Mouse (Mus musculus) 416B (cell line): ENCODE results near the gene Slc1a2.

Source experiments
- DNase-seq: peaks from one replicate; pipeline ENCODE4 v3.0.0; 2011; ENCODE audit warnings: low read depth

The Slc1a2 gene

DNA sequence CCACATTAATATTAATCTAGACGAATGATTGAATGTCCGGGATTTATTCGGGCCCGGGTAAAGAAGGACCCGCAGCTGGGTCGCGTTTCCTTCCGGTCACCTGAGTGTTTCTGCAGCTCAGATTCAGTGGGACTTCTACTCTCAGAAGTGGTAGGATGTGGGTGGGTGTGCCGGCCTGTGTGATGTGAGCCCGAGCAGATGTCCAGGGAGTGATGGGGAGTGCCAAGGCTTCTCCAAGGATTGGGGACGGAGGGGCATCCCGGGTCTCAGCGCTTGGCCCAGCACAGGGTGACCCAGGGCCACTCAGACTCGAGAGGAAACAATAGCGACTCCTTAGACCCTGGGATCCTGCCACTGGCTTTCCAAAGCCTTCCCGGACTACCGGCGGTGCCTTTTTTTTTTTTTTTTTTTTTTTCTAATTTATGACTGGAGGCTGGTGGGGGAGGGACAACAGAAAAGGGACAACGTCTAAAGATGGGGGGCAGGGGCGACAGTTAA lies at the start of gene Slc1a2:
Gene Slc1a2, plus strand, starts transcription at position 497 of the 498 bp plus-strand sequence.
- DNase-seq: no peak

DNA sequence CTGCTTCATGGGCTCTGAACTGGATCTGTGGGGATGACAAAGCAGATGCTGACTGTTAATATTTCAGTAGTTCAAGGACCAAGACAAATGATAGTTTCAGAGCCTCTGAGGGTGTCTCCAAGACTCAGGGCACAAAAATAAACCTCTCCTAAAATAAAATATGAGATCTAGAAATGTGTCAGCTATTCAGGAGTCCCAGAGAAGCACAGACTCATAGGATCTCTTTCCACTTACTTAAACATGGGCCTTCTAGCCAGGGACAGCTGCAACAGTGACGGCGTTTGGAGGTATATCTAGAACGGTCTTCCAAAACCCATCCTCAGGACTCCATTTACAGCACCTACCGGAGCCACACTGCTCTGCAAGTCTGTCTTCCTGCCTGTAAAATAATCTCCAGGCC lies 48.0 kb upstream of the Slc1a2 start:
- DNase-seq: no peak

DNA sequence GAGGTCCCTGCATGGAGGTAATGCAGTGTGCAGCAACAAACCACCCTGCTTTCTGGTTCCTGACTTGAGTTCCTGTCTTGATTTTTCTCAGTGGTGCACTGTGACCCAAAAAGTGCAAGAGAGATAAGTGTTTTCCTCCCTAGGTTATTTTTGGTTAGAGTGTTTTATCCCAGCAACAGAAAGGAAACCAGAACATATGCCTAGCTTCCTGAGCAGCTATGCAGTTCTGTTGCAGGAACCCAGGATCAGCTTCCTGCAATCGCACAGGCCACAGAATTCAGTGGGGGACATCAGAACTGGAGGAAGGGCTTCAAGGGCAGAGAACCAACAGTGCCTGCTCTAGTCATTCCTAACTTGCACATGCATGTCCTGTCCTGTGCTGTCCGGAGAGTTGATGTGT lies 41.8 kb upstream of the Slc1a2 start:
- DNase-seq: peak; percentile 53

DNA sequence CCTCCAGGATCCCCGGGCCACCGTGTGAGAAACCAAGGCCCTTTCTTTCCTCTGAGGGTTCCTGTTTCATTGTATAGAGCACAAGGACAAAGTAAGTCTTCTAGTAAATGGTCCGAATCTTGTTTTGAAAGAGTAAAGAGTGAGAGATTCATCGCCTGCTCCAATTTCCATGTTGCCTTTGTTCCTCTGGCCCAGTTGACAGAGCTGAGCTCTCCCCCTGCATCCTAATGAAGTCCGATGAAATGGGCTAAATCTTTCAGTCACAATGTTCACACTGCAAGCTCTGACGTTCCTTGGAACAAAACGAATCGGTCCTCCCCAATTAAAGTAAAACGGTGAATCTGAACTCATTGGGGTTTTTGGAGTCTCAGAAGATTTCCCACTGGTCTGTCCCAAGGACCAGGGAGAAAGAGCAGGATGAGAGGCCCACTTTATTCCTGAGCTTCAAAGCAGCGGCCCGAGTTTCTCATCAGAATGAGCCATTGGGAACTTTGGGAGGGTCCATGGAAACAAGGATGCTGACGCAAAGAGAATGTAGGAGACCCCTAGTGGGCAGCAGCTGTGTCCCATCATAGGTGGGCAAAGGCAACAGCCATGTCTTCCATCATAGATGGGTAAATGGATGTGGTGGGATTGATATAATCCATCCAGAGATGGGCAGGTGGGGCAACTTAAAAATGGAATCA lies 37.6 kb upstream of the Slc1a2 start:
- no peak for DNase-seq

DNA sequence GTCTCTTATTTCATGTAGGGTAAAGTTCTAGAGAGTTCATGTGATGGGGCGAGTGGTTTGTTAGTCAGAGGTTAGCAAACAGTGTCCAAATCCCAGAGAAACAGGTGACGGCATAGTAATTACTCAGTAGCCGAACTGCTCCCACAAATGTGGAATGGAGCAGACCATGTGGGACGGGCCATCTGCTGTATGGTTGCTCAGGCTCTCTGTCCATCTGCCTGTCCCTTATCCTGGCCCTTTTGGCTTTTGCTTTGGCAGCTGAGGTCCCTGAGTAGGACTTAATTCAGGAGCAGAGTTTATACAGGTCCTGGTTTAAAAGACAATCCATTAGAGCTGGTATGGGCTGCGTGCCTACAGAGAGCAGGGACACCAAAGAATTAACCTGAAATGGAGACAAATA lies 36.3 kb upstream of the Slc1a2 start:
- no peak for DNase-seq

DNA sequence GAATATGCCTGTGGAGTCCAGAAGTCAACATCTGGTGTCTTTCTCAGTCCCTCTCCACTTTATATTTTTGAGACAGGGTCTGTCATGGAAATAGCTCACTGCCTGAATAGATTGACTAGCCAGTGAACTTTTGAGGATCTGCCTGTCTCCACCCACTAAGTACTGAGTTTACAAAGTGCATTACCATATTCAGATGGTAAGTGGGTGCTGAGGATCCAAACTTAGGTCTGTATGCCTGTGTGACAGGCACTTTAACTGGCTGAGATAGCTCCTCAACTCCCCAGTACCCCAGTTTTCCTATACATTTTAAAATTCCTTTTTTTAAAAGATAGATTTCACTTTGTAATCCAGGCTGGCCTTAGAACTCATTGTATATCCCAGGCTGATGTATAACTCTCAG lies 35.5 kb upstream of the Slc1a2 start:
- no peak for DNase-seq

DNA sequence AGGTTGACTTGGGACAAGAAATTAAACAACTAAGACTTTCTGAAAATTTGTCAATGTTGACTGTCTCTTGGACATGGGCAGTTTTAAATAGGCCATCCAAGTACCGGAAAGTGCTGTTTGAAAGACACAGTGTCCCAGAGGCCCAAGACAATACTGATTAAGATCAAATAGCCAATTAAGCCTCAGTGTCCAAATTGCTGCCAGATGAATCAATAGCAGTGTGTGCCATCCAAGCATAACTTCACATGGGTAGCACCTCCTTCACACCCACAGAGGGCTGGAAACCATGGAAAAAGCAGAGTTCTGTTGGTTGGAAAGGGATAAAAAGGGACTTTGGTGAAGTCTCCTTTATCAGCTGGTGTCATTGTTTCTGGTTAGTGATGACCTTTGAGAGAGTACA lies 33.9 kb upstream of the Slc1a2 start:
- DNase-seq: no peak

DNA sequence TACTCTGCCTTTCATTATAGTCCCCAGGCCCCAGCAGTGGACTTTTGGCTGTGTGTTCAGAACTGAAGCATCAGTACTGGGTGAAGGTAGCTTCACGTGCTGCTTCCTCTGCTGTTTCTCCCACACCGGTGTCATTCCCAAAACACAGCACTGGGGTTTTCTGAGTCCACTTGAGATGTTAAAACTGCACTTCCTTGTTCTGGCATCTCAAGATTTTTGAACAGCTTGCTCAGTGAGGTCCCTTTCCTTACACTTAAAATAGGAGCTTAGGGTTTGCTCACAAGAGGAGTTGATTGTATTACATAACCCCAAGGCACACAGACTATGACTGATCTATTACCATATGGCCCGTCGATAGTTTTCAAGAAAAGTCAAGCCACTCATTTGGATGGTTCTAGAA lies 26.1 kb upstream of the Slc1a2 start:
- DNase-seq: no peak

DNA sequence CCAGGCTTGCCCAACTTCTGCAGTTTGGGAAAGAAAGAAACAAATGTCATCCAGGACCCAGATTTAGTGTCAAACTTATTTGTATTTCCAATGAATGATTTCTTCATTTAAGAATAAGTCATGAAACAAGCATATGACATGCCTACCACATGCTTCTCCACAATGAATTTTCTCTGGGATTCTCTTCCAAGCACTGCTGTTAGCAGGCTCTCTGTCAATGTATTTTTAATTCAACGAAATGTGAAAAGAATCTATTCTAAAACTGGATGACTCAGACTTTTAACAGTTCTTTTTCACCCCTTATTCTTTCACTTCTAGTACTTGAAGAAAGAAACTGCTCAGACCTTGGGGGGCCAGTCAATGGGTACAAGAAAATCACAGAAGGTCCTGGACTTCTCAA lies 24.4 kb upstream of the Slc1a2 start:
- DNase-seq: no peak

DNA sequence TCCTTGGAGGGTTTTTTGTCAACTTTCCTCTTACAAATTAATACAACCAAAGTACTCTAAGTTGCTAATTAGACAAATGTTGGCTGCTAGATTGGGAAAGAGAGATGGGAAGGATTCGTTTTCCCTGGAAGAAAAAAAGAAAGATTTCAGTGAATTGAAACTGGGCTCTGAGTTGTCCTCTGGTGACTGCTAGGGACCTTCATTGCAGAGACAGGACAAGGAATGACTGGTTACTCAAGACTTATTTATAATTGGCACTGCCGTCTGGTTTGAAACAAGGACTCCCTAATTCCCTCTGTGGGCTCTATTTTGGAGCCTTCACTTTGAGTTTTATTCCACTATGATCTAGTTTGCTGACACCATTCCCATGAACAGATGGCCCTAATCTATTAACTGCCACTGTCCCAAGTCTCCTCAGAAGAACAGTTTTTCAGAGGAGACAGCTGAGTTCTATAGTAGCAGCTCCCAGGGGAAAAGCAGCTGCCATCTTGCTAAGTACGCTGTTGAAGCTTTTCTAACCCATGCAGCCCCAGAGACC lies 22.9 kb upstream of the Slc1a2 start:
- DNase-seq: no peak

DNA sequence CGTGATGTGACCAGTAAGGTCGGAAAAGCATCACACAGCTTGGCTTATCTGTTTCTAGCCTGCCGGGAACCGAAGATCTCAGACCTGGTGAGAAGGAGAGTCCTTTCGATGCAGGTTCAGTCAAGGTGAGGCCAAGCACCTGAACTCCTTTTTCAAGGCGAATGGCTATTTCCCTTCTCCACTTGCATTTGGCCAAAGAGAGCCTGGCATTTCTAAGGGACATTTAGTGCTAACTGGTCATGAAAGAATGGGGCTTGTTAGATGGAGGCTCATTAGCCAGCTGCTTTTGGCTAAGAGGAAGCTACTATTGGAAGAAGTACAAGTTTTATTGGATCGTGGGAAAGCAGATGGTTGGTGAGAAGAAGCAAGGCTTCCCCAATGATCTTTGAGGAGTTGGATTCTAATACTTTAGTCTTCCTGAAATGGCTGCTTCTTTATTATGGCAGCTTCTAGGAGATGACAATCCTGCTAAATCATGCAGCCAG lies 22.3 kb upstream of the Slc1a2 start:
- no peak for DNase-seq

DNA sequence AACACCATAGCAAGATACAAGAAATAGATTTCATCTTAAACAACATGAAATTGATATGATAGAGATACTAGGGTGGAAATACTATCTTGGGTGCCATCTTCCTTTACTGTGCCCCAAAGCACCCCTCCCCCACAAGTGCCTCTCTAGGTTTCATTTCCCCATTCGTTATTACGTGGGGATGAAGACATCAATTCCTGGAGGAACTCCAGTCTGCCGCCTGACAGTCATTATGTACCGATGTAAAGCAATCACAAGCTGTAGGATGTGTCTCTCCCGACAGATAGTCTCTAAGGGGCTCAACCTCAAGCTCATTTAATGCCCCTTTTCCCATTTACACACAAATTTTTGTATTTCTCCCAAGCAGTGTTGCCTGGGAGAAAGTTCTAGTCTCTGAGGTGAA lies 20.3 kb upstream of the Slc1a2 start:
- no peak for DNase-seq

DNA sequence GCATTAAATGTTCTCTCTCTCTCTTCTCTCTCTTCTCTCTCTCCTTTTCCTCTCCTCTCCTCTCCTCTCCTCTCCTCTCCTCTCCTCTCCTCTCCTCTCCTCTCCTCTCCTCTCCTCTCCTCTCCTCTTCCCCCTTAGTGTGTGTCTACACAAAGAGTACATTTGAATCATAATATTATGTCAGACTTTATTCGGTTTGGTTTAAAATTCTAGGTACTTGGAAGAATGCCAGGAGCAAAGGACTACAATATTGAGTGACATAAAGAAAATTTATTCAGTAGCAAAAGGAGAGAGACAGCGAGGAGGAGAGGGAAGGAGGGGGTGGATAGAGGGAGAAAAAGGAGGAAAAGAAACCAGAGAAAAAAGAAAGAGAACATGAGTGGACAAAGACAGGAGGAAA lies 19.8 kb upstream of the Slc1a2 start:
- no peak for DNase-seq

DNA sequence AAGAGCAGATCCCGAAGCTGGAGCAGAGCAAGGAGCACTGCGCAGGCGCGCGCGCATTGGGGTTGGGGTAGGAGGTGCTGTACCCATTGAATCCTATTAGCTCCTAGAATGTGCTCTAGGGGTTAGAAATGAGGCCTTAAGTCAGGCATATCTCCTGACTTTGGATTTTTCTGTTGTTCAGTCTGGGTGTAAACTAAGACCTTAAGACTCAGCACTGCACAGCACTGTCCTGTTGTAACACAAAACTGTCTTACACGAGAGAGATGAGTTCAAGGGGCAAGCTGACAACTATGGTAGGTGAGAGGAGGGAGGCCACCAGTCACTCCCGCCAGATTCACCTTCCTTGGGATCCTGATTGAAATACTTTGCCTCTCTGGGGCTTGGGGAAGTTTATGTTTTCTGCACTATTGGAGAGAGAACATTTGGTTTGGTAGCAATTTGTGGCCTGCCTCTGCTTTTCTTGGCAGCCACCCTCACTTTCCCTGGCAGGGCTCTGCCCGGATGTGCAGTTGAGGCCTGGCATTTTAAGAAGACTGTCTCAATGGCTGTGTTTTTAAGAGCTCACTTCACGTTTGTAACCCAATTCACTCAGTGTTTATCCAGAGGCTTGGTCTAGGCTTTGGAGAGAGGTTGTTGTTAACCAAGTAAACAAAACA lies 9.5 kb upstream of the Slc1a2 start:
- DNase-seq: no peak

DNA sequence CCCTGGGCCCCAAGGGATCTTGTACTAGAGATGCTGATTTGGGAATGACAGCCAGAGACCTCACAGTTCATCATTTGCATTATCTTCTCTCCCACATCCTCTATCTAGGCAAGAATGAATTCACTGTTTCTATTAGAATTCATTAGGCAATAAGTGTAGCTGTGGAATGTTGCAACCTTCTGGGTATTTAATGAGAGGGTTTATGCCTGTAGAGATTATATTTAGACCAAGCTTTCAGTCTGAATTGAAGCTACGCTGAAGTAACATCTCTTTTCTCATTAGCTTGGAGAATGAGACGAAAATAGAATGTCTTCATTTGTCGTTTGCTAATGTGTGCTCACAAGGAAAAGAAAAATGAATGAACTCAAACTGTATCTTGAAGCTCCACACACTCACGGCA lies 8.1 kb upstream of the Slc1a2 start:
- DNase-seq: no peak

DNA sequence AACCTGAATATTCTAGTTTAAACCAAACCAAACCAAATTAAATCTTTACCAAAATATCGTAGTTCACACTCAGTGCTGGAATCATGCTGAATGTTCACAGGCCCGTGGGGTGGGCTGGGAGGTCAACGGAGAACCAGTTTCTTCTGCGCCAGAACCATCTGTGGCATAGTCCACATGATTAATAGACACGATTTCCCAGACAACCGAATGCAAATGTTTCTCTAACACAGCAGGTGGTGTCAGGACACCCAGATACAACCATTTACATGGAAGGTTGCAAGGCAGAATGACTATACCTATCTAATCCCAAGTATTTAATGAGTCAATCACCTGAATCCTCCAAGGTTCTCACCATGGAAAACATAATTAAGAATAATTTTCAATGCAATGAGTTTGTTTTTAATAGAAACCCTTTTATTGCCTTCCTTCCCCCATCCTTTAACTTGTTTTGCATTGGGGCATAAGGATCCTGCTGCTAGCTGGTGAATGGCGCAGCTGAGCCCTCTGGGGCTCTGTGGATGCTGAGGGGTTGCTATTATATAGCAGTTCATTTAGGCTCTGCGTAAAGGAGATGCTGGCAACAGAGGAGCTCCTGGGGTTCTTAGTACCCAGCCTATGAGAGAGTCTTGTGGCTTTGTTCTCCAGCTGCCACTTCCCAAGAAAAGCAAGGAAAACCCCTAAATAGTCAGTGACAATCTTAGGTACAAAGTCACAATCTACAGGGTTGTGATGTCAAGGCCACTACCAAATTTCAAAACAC lies 2.3 kb upstream of the Slc1a2 start:
- no peak for DNase-seq

DNA sequence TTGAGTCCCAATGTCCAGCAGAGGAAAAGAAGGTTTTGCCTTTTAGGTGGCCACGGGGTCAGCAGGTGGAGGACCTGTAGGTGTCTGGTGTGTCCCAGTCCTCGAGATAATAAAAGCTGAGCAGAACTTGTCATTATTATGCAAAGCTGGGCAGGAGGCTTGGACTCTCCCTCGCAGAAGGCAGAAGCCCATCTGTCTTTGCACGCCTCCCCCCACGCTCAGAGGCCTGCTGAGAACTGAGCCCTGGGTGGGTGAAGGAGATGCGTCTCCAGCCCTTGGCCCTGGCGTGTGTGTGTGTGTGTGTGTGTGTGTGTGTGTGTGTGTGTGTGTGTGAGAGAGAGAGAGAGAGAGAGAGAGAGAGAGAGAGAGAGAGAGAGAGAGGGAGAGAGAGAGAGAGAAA lies 733 bp upstream of the Slc1a2 start:
- DNase-seq: no peak

DNA sequence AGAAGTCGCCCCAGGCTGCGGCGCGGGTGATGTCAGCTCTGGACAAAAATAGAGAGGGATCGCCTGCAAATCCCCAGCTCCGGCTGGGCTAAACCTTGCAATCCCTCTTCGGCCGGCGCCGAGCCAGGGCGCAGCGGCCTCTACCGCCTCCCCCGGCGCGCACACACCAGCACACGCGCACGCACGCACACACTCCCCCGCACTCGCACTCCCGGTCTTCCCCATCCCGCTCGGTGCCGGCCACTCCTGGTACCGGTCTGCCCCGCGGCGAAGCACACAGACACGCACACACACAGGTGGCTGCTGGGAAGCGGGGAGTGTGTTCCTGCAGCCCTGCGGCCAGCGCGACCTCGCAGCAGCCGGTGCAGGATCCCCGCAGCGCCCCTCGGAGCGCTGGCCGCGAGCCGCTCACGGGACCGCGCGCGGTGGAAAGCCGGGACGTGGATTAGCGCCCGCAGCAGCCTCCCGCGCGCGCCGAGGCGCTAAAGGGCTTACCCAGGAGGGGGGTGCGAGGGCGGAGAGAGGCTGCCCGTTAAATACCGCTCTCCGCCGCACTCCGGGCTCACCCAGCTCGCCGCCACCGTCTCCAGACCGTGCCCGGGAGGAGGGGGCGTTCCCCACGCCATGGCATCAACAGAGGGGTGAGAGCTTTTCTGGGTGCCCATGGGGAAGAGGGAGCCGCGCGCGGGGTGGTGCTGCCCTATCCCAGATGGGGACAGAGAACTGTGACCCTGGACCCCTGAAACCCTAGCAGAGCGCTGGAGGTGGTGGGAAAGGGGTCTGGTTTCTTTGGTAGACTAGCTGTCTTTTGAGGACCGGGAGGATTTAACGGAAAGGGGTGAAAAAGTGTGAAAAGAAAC lies 432 bp downstream of the Slc1a2 start:
- no peak for DNase-seq

DNA sequence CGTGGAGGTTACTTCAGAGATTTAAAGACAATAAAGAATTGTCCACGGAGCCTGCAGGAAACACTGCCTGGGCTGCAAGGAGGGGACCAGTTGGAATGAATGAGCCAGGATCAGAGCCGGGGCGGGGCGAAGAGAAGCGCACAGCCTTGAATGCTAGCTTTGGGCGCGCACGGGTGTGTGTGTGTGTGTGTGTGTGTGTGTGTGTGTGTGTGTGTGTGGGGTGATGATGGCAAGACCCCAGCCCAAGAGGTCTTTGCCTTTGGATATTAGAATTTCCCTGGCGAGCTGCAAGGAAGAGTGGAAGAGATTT lies 1.0 kb downstream of the Slc1a2 start:
- no peak for DNase-seq

DNA sequence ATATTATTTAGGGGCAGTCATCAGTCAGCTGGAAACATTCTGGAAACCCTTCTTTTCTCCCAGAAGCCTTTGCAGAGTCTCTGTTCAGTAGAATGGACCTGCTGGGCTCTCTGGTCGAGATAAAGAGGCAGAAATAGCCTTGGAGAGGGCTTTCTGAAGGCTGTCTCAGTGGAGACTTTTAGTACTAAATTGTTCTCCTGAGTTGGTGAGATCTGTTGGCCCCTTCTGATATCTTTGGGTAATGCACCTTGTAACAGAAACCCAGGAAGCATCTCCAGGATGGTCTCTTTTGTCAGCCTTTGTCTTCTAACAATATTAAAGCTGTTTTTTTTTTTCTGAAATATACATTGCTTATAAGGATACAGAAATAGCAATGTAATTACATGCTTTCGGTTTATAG lies 2.6 kb downstream of the Slc1a2 start:
- no peak for DNase-seq

DNA sequence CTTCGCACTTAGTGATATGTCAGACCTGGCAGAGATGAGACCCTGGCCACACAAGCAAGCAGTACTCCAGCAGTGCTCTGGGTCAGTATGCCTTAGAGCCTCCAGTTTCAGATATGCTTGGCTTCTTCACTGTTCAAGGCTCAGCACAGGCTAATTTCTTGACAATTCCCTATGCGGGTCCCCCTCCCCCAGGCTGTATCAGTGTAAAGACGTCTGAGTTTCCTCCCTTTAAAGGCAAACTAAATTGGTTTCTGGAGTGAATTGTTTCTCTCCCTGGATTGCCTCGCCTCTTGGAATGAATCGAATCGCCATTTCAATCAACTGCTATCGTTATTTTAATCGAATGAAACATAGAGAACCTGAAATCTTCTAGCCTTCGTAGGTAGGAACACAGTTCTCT lies 4.5 kb downstream of the Slc1a2 start:
- DNase-seq: no peak

DNA sequence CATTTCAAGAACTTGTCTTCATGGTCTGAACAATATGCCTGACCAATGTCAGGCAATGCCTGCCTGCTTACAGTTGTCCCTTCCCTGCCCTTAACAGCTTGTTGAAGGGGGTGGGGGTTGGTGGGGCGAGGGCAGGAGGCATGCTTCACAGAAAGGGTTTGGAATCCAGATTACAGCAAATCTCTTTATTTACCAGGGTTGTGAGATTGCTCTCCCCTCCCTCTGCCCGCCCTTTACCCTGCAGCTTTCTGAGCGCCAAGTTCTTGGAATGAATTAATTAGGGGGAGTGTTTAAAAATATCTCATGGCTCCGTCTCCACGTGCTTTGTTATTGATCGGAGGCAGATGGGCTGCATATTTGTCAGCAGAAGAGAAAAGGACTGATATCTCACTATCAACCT lies 4.9 kb downstream of the Slc1a2 start:
- DNase-seq: no peak
